Mouse (Mus musculus): ENCODE data around the gene Gys2. TPM values are rescaled to one million over a fixed set of nuclear protein-coding genes. Genes with fewer than 3 reads are reported as not detected.

Gene Gys2
- polyA plus RNA-seq (2012; rRNA removed): 0.04 TPM in 1 of 2 replicates, not detected in the other

GRCm38 (mm10) chr6:142472801-142473203 is at the start of gene Gys2:
TSS of gene Gys2 (minus strand) at chr6:142473109.

GRCm38 (mm10) chr6:142507785-142508162 is 34.9 kb upstream of the Gys2 start, which contains the start of gene Ldhb:
TSS of gene Ldhb (minus strand) at chr6:142507957.

GRCm38 (mm10) chr6:142412906-142413491 is 59.9 kb downstream of the Gys2 start, which contains the start of gene Spx:
TSS of gene Spx (plus strand) at chr6:142413441.

GRCm38 (mm10) chr6:142387011-142387754 is 85.7 kb downstream of the Gys2 start, which contains the start of the genes Recql and Golt1b:
TSS of gene Recql (minus strand) at chr6:142387087.
TSS of gene Golt1b (plus strand) at chr6:142387221.

Other genes starting within 250 kb of the Gys2 start
- 0.17 and 0.29 TPM in 2 replicates for gene Iapp, start 174.7 kb downstream of the Gys2 start, polyA plus RNA-seq (2012; rRNA removed)
- gene Slco1a5, start 150.1 kb downstream of the Gys2 start, polyA plus RNA-seq (2012; rRNA removed): not detected in 2 replicates
- 2.1 and 2.6 TPM in 2 replicates for gene Pyroxd1, start 127.5 kb downstream of the Gys2 start, polyA plus RNA-seq (2012; rRNA removed)
- gene Recql, start 86.0 kb downstream of the Gys2 start, polyA plus RNA-seq (2012; rRNA removed): 0.30 and 0.81 TPM in 2 replicates
- 1.6 and 2.4 TPM in 2 replicates for gene Golt1b, start 85.9 kb downstream of the Gys2 start, polyA plus RNA-seq (2012; rRNA removed)
- gene Spx, start 59.7 kb downstream of the Gys2 start, polyA plus RNA-seq (2012; rRNA removed): 0.11 and 0.34 TPM in 2 replicates
- gene Ldhb, start 34.8 kb upstream of the Gys2 start, polyA plus RNA-seq (2012; rRNA removed): 85.4 and 92.1 TPM in 2 replicates
- gene Kcnj8, start 98.5 kb upstream of the Gys2 start, polyA plus RNA-seq (2012; rRNA removed): 6.4 and 7.3 TPM in 2 replicates
- 0.96 and 2.4 TPM in 2 replicates for gene Abcc9, start 229.2 kb upstream of the Gys2 start, polyA plus RNA-seq (2012; rRNA removed)